Mouse (Mus musculus) liver, embryonic 14.5 days (tissue): ENCODE results near the gene Gm45062. TPM values are rescaled to one million over a fixed set of nuclear protein-coding genes. Genes with fewer than 3 reads are reported as not detected.

Source experiments
- ATAC-seq: fragments of 200-750 bp; cut with Nextera tagmentation; 2 replicates; pipeline ENCODE4 v1.8.0; 2017; ENCODE audit warnings: moderate number of reproducible peaks, mild to moderate bottlenecking, moderate library complexity; ENCODE audit not compliant: insufficient read depth
- DNase-seq, 3 experiments: peaks; one replicate each; pipeline ENCODE4 v3.0.0-alpha.2; 2012 to 2013; ENCODE audit warnings: low read depth in 3 of 3, low spot score in 3 of 3
- H3K27ac ChIP-seq: fragments of 300-500 bp; sonication (generic); 2 replicates; pipeline ENCODE4 v1.5.1; 2014; ENCODE audit warnings: moderate library complexity, mild to moderate bottlenecking, control low read depth, inconsistent platforms
- H3K27me3 ChIP-seq: fragments of 300-500 bp; sonication (generic); 2 replicates; pipeline ENCODE4 v1.6.1; 2014; ENCODE audit warnings: mild to moderate bottlenecking, low read length, moderate library complexity; ENCODE audit not compliant: control insufficient read depth, insufficient read depth
- H3K36me3 ChIP-seq: fragments of 300-500 bp; sonication (generic); replicated peaks from 2 replicates; pipeline ENCODE4 v1.6.1; 2014; ENCODE audit warnings: low read depth; ENCODE audit not compliant: control insufficient read depth, insufficient read depth
- H3K4me1 ChIP-seq, 2 experiments: fragments of 200-500 bp in 1 of 2; fragments of 300-500 bp in 1 of 2; sonication (generic) in 1 of 2; replicated peaks; 2 replicates each; pipeline ENCODE4 v1.6.1; 2012 to 2014; ENCODE audit warnings: antibody characterized with exemption in 1 of 2, inconsistent platforms in 1 of 2, low read length in 1 of 2; ENCODE audit not compliant: control insufficient read depth in 2 of 2, insufficient read depth in 2 of 2
- H3K4me2 ChIP-seq: fragments of 300-500 bp; sonication (generic); 2 replicates; pipeline ENCODE4 v1.6.1; 2014; ENCODE audit warnings: low read depth, mild to moderate bottlenecking, control low read depth, moderate library complexity
- H3K4me3 ChIP-seq, 2 experiments: fragments of 200-500 bp in 1 of 2; fragments of 300-500 bp in 1 of 2; sonication (generic) in 1 of 2; 2 replicates each; pipeline ENCODE4 v1.5.1; 2012 to 2014; ENCODE audit warnings: low read depth in 2 of 2, low read length in 2 of 2, mild to moderate bottlenecking in 2 of 2, control low read depth in 1 of 2, inconsistent platforms in 1 of 2, moderate library complexity in 1 of 2; ENCODE audit not compliant: insufficient read depth in 1 of 2
- H3K9ac ChIP-seq: fragments of 300-500 bp; sonication (generic); replicated peaks from 2 replicates; pipeline ENCODE4 v1.6.1; 2014; ENCODE audit warnings: mild to moderate bottlenecking, control low read depth, moderate library complexity
- H3K9me3 ChIP-seq: fragments of 300-500 bp; sonication (generic); 2 replicates; pipeline ENCODE4 v1.6.1; 2016; ENCODE audit warnings: low read length, mixed read lengths; ENCODE audit not compliant: control insufficient read depth
- CTCF ChIP-seq: IDR thresholded peaks from 2 replicates; pipeline ENCODE4 v1.5.1; 2016; ENCODE audit warnings: antibody characterized with exemption, low read depth, control low read depth
- EP300 ChIP-seq: IDR thresholded peaks from 2 replicates; pipeline ENCODE4 v1.6.1; 2016; ENCODE audit warnings: antibody characterized with exemption, low read depth
- WGBS: fragments of 180-500 bp; shearing (Covaris S2); extraction: QIAGEN DNeasy Blood & Tissue Kit; methylation state at CpG from one replicate; pipeline ENCODE4 v1.1.7; 2014; ENCODE audit not compliant: insufficient replicate concordance; 5-methylcytosine and 5-hydroxymethylcytosine counted together
- polyA plus RNA-seq, 2 experiments: library from polyadenylated mRNA; depleted of rRNA in 1 of 2; stranded (reverse) in 1 of 2; unstranded in 1 of 2; fragments of >200 nt; fragmentation: Nextera tagmentation in 1 of 2; extraction: Ambion mirVana in 1 of 2; gene quantifications; 2 replicates each; pipeline versions ENCODE4 v1.2.1 to v1.2.3; 2012 to 2014

Gene Gm45062
- polyA plus RNA-seq, 2 experiments, result 0.86 to 1.9 TPM

GRCm38 (mm10) chr6:8427692-8428091, 168.4 kb downstream of the Gm45062 start:
- 41% methylated on average over 5 of the region's 5 CpGs for WGBS
- H3K9ac ChIP-seq, result no peak overlapping the region
- peaks cover 0 to 3% of the 10 kb centered on the region in 2 experiments; a peak in 2 of 4 replicates for H3K4me1 ChIP-seq

GRCm38 (mm10) chr6:8430610-8431234, 171.5 kb downstream of the Gm45062 start:
- 78% methylated on average over 9 of the region's 9 CpGs for WGBS
- no peak overlapping the region for H3K4me3 ChIP-seq
- DNase-seq (no peak), ATAC-seq (no peak)
- H3K27me3 ChIP-seq, result no peaks in the 10 kb centered on the region
- H3K9me3 ChIP-seq, result no peaks in the 10 kb centered on the region
- H3K36me3 ChIP-seq, result no peaks in the 10 kb centered on the region
- H3K4me1 ChIP-seq, result no peaks in the 10 kb centered on the region
- TF ChIP-seq CTCF (no peak), EP300 (no peak)
- no peak overlapping the region for H3K4me2 ChIP-seq
- H3K27ac ChIP-seq, result no peak overlapping the region
- H3K9ac ChIP-seq, result no peak overlapping the region

More at GRCm38 (mm10) chr6:8427692-8428091, 168.4 kb downstream of the Gm45062 start:
- DNase-seq (no peak), ATAC-seq (no peak)
- H3K27ac ChIP-seq, result no peak overlapping the region
- H3K9me3 ChIP-seq, result no peaks in the 10 kb centered on the region
- H3K4me3 ChIP-seq, result no peak overlapping the region
- no peaks in the 10 kb centered on the region; the same call in 1 of the 2 replicates for H3K27me3 ChIP-seq
- H3K36me3 ChIP-seq, result no peaks in the 10 kb centered on the region
- H3K4me2 ChIP-seq, result no peak overlapping the region
- TF ChIP-seq EP300, result no peak

GRCm38 (mm10) chr6:8433179-8433578, 173.9 kb downstream of the Gm45062 start:
- TF ChIP-seq CTCF, result no peak
- no peak for TF ChIP-seq EP300
- Histone ChIP-seq H3K4me3 (no peak overlapping the region), H3K4me2 (no peak overlapping the region), H3K9ac (no peak overlapping the region), H3K27me3 (no peaks in the 10 kb centered on the region), H3K27ac (no peak overlapping the region), H3K9me3 (no peaks in the 10 kb centered on the region), H3K36me3 (no peaks in the 10 kb centered on the region), H3K4me1 (no peaks in the 10 kb centered on the region)
- DNase-seq (no peak), ATAC-seq (no peak)
- 76% methylated on average over 9 of the region's 9 CpGs for WGBS

GRCm38 (mm10) chr6:8437937-8438336, 178.7 kb downstream of the Gm45062 start:
- H3K9ac ChIP-seq, result no peak overlapping the region
- no peak overlapping the region for H3K4me3 ChIP-seq
- H3K27ac ChIP-seq, result no peak overlapping the region
- H3K9me3 ChIP-seq, result no peaks in the 10 kb centered on the region
- no peaks in the 10 kb centered on the region for H3K36me3 ChIP-seq
- no peak for TF ChIP-seq CTCF
- TF ChIP-seq EP300, result no peak
- no peak for DNase-seq
- no peaks in the 10 kb centered on the region for H3K4me1 ChIP-seq
- H3K4me2 ChIP-seq, result no peak overlapping the region
- WGBS, result 62% methylated on average over 3 of the region's 3 CpGs
- H3K27me3 ChIP-seq, result no peaks in the 10 kb centered on the region
- no peak for ATAC-seq

- 70% methylated on average over 3 of the region's 3 CpGs for WGBS
- no peak for TF ChIP-seq EP300
- no peak for TF ChIP-seq CTCF
- Histone ChIP-seq H3K27ac (no peak overlapping the region), H3K4me3 (no peak overlapping the region), H3K4me2 (no peak overlapping the region), H3K9me3 (no peaks in the 10 kb centered on the region), H3K4me1 (no peaks in the 10 kb centered on the region), H3K9ac (no peak overlapping the region), H3K36me3 (no peaks in the 10 kb centered on the region), H3K27me3 (no peaks in the 10 kb centered on the region)
- ATAC-seq (no peak), DNase-seq (no peak)
Observed at GRCm38 (mm10) chr6:8441814-8442213, 182.6 kb downstream of the Gm45062 start.
